Mouse (Mus musculus): ENCODE measurements at regions not wholly inside any gene's neighbourhood (a gene's known extent, or its start where the extent isn't known, plus 50 kb on each side); places are given as distances from the start of the nearest gene placed in this dataset.
"Not testable (repeated sequence)": the region's sequence is repeated elsewhere in the genome, so short reads cannot be mapped to it uniquely, and the experiment has no call there.

DNA sequence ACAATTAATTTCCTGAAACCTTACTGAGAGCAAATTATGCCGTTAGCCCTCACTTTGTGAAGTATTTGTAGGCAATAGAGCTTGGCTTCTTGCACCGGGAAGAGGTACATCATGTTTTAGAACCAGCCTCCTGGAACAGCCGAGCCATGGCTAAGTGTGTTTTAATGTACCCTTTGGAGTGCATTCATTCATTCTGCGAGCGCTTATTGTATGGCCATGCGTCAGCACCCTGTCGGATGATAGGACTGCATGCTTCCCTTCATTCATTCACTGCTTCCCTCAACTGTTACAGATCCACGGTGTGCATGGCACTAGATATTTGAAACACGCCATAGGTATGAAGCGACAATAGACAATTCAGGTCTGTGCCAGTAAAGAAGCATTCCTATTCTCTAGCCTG, 409.4 kb upstream of the Ercc4 start:
- no peak for DNase-seq (ENCODE audit: low read depth)

DNA sequence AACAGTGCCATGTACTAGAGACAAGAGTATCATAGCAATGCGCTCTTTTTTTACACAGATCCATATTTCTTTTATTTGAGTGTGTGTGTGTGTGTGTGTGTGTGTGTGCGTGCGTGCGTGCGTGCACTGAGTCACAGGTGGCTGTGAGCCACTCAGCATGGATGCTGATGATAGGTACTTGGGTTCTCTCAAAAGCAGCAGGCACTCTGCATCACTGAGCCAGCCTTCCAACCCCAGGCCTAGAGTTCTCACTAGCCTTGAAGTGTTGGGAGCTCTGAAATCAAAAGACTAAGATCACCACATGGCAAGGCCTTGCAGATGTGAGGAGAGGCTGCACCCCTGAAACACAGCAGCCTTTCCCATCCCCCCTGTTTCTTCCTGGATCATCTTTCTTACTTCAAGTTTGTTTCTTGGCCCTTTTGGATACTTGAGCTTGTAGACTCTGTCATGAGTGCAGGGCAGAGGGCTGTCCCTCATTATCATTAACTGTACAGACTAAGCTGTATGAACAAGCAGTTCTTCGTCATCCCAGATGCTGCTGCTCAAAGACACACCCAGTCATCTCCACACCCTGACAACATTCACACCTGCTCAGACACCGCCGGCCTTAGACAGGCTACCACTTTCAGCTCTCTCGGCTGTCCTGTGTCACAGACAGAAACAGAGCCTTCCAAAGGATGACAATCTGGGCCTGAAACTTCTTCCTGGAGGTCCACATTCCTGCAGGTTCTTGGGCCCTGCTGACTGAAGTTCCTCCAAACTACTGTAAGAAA, 405.5 kb upstream of the Ercc4 start:
- DNase-seq (ENCODE audit: low read depth), result no peak

DNA sequence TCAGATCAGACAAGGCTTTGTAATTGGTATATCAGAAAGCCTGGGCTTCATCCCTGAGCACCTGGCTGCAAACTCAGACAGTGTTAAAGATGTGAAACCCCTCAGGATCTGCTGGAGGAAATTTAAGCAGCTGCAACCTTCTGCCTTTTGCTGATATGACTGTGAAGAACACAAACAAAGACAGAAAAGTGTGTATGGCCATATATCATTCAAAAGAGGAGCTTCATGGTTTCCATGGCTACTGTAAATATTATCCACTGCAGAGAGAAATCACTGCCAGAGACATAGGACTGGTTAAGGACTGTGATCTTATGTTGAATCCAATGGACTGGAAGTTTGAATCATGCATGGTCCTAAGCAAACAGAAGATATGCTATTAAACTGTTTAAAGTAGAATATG, 402.6 kb upstream of the Ercc4 start:
- DNase-seq (ENCODE audit: low read depth), result no peak

DNA sequence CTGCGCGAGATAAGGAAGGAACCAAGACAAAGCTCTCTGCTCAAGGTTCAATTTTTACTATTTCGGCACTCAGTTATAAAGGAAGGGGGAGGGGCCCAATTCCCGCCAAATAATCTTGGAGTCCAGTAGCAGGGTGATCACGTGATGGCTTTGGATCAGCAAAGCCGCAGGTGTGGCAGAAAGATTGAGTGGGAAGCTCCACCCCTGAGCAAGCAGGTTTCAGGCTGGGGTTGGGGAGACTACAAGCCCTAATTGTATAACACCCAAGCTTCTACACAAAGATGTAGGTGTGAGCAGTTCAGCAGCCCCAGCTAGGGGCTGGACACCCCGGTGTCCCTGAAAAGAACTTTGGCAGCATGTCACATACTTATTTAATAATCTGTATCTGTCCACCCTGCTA, 388.1 kb upstream of the Ercc4 start:
- DNase-seq (ENCODE audit: low read depth), result not testable (repeated sequence)

DNA sequence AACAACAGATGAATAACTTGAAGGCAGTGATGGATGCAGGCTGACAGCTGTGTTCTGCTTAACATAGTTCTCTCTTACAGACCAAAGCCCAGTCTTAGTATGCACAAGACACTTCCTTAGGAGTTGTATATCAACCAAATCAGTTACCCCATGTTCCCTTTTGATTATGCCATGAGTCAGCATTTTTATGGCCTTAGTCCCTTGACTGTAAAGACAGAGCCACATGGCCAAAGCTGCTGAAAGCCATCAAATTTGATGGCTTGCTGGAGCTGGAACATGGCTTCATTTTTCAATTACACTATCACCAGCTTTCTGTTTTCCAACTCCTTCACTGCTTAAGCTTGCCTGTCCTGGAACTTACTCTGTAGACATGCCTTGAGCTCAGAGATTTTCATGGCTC, 383.4 kb upstream of the Ercc4 start:
- no peak for DNase-seq (ENCODE audit: low read depth)

DNA sequence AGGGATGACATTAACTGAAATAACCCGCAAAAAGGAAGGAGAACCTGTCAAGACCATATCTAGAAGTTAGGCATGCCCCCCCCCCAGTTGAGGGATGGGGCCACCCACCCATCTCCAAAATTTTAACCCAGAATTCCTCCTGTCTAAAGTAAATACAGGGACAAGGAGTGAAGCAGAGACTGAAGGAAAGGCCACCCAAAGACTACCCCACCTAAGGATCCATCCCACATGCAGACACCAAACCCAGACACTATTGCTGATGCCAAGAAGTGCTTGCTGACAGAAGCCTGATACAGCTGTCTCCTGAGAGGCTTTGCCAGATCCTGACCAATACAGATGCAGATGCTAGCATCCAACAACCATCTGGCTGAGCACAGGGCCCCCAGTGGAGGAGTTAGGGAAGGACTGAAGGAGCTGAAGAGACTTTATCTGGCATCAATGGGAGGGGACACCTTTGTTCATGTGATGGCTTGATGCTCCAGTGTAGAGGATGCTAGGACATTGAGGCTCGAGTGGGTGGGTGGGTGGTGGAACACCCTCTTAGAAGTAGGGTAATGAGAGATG, 379.2 kb upstream of the Ercc4 start:
- DNase-seq (ENCODE audit: low read depth), result not testable (repeated sequence)

DNA sequence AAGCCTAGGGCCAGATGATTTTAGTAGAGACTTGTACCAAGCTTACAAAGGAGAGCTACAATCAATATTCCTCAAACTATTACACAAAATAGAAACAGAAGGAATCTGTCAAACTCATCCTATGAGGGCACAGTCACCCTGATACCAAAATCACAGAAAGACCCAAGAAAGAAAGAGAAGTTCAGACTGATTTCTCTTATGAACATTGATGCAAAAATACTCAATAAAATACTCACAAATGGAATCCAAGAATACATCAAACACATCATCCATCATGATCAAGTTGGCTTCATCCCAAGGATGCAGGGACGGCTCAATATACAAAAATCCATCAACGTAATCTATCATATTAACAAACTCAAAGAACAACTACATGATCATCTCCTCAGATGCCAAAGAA, 377.9 kb upstream of the Ercc4 start:
- no peak for DNase-seq (ENCODE audit: low read depth)

DNA sequence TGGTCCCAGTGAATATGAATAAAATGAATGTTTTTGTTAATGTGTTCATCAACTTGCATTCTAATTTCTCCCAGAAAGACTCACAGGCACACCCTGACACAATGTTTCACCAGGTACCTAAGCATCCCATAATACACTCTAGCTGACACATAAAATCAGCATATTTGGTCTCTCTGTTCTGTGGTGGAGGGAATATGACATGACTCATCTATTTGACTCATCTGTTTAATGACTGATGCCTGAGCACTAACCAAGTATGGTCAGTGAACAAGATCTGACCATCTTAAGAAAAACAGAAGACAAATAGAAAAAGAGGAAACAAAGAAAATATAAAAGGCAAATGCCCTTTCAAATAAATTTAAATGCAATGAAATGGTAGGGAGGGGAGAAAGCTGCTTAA, 367.0 kb upstream of the Ercc4 start:
- no peak for DNase-seq (ENCODE audit: low read depth)

DNA sequence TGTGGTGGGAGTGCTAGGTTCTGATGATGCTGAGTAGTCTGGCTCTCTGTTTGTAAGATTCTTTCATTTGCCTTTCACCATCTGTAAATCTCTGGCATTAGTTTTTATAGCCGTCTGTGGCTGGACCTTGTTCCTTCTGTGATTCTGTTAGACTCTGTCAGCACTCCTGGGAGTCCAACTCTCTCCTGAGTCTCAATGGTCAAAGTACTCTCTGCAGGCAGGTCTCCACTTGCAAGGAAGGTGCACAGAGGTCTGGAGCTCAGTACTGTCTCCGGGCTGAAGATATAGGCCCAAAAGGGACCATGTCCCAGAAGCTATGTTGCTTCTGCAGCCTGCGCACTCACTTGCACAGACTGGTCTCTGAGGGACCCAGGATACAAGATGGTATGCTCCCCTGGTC, 356.3 kb upstream of the Ercc4 start:
- DNase-seq (ENCODE audit: low read depth), result no peak

DNA sequence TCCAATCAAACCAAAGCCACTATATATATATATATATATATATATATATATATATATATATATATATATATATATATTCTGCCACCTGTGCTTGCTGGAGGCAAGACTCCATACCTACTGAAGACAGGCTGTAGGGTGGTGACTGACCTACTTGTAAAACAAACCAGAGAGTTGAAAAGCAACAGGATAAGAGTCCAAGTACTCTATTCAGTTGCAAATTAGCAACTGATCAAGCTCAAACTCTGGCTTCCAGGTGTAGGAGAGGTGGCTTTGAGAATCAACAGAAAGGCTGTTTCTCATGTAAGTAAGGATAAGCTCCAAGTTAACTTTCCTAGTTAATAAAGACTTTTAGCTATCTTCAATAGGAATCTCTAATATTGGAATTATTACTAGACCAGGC, 355.1 kb upstream of the Ercc4 start:
- no peak for DNase-seq (ENCODE audit: low read depth)

DNA sequence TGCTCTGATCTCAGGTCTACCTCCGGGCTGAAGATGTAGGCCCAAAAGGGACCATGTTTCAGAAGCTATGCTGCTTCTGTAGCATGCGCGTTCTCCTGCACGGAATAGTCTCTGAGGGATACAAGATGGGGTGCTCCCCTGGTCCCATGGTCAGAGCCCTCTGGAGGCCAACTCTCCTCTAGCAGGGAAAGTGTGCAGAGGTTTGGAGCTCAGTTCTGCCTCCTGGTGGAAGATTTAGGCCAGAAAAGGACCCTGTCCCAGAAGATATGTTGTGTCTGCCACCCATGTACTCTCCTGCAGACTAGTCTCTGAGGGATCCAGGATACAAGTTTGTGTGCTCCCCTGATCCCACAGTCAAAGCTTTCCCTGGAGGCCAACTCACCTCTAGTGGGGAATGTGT, 350.9 kb upstream of the Ercc4 start:
- DNase-seq (ENCODE audit: low read depth), result no peak

DNA sequence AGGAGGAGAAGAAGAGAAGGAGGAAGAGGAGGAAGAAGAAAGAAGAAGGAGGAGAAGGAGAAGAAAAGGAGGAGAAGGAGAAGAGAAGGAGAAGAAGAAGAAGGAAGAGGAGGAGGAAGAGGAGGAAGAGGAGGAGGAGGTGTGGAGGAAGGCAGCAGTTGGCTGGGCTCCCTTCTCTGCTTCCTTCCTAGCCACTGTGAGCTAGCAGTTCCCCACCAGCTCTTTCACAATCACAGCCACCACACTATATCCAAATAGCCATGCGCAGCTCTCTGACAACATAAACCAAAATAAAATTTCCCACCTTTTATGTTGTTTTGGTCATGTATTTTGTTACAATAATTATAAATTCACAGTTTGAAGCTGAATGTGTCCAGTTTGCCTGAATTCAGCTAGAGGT, 345.3 kb upstream of the Ercc4 start:
- DNase-seq (ENCODE audit: low read depth), result no peak

DNA sequence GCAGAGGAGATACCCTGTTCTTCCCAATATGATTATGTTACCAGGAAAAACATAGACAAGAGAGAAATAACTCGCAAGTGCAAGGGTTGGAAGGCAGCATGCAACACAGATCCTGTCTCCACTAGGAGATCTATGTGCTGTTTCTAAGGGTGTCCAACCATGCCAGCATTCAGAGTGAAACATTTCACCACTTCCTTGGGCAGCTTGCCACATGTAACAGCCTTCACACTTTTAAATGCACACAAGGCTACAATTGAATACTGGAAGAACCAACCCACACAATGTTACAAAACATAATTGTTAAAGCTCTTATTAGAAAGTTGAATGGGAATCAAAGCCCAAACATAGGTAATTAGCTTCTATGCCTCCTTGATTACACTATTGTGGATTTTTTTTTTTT, 344.9 kb upstream of the Ercc4 start:
- DNase-seq (ENCODE audit: low read depth), result no peak

DNA sequence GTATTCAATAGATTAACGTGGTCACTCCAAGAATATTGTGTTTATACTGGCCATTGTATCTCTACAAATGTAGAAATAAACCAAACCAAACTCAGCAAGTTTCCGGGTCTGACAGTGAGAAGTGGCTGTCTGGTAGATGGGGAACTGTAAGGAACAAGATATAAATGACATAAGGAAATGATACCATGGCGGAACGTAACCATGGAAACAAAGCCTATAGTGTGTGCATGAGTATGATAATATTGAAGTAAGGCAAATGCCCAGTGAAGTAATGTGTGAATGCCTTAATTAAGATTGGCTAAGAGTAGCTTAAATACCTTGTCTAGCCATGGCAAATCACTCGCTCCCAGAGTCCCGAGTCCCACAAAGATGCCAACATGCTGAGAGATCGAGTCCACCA, 342.6 kb upstream of the Ercc4 start:
- DNase-seq (ENCODE audit: low read depth), result no peak

DNA sequence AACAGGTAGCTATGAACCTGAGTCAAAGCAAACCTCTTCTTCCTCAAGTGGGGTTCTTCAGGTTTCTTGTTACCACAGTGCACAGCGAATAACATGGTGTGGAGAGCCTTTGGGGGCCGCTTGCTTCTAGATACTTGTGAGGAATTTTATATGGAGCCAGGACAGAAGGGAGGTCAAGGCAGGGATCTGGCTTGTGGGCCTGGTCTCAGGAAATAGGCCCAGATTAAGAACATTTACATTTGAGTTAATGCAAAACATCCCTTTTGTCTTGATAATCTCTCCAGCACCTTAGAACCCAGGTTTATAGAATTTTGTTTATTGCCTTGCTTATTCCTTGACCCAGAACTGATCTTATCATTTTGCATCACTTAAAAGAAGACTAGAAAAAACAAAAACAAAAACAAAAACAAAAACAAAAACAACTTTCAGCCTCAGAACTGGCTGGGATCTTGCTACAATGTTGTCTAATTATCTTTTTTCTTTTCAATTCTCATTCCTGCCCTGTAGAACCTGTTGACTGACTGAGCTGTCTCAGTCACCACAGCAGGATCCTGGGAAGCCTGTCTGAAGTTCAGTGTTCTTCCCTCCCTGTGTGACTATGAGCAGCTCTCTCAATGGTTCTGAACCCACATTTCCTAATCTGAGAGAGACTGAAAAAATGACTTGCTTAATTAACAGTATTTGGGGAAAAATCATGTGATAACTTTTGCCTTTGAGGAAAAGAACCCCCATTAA, 341.2 kb upstream of the Ercc4 start:
- DNase-seq (ENCODE audit: low read depth), result no peak

DNA sequence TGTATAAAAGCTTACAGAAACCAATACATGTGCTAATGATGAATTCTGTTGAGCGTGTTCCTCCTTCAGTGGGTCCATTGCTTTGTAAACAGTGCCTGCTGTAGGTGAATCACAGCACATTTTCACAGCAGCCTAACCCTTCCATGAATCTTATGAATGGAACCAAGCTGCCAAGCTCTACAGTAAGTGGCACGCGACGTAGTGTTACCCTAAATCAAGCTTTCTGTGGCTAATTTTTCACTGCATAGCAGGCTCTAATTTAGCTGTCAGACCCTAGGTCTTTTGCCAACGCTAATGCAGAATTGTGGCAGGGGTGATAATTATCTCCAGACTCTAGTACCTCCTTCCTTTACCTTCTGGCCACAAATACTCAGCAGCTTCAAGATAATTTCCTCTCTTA, 339.0 kb upstream of the Ercc4 start:
- DNase-seq (ENCODE audit: low read depth), result no peak

DNA sequence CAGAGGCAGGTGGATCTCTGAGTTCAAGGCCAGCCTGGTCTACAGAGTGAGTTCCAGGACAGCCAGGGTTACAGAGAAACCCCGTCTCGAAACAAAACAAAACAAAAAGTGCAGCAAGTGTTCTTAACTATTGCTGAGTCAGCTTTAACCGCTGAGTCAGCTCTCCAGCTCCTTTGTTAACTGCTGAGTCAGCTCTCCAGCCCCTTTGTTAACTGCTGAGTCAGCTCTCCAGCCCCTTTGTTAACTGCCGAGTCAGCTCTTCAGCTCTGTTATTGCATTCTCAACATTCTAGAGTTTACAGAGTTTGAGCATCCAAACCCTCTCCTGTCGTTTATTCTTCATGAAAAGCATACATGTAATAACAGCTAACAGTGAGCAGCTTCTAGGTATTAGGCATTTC, 336.9 kb upstream of the Ercc4 start:
- DNase-seq (ENCODE audit: low read depth), result no peak

DNA sequence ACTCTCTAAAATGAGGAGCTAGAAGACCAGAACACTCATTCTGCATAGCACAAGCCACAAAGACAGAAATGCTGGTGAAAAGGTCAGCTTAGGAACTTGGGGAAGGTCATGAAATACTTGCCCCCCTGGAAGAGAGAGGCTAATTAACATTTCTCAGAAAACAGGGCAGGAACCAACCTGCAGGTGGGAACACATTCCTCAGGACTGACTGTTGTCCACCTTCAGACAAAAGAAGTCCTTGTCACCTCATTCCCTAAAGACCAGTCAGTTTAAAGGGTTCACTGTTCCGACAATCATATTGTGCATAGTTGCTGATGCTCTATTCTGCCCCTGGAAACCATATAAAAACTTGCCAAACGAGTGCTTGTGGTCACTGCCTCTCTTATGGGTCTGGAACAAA, 333.6 kb upstream of the Ercc4 start:
- no peak for DNase-seq (ENCODE audit: low read depth)

DNA sequence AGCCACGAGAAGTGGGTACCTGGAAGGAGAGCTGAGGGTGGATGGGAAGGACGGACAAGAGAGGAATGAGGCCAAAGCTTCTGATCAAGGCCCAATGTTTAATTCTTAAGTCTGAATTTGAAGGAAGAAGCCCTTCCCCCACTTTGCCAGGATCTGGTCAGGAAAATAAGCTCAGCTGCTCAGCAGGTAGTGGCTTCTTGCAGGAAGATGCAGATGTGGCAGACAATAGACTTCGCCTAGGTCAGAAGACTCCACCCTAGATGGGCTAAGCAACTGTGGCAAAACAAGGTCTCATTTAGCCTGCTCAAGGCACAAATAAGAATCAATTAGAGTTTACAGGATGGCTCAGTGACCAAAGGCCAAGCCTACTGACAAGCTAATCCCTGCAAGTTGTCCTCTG, 330.4 kb upstream of the Ercc4 start:
- DNase-seq (ENCODE audit: low read depth), result no peak

DNA sequence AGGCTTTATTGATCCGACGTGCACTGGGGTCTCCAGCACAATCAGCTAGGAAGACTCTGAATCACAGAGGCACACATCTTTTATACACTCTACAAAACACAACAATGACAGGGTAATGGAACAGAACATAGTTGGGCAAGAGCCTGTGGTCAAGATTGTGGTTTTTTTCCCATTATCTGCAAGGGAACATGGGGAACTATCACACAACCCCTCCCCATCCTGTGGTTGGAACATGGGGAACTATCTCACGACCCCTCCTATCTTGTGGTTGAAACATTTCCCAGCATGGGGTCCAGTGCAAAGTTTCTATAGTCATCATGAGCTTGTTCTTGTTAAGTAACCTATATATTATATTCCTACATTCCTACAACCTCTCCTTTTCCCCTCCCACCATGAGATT, 328.8 kb upstream of the Ercc4 start:
- DNase-seq (ENCODE audit: low read depth), result peak; percentile 39

DNA sequence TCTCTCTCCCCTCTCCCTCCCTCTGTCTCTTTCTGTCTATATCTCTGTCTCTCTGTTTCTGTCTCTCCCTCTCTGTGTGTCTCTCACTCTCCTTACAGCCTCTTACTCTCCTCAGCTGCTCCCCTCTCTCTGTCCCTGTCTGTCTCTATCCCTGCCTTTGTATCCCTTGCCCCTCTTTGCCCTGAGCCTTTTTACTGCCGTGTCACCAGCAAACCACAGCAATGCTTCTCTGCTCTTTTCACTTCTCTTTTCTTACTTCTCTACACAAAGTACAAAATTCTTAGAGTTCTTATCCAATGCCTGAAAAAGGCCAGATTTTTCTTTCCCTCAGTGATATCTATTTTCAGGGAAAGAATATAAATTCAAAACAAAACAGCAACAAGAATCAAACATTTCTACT, 323.7 kb upstream of the Ercc4 start:
- no peak for DNase-seq (ENCODE audit: low read depth)

DNA sequence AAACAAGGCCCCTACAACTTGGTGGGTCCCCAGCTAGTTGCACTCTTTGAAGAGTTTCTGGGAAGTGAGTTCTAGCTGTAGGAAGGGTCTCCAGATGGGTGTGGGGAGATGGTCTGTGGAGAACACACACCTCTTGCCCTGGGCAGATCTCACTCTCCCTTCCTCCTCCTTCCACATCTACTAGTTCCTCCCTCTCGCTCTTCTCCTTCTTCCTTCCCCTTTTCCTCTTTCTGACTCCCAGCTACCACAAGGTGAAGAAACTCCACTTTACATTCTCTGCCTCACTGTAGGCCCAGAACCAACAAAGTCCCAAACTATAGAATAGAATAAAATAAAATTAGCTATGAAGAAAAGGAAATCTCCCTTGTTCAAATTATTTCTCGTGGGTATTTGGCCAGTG, 311.0 kb upstream of the Ercc4 start:
- DNase-seq (ENCODE audit: low read depth), result no peak

DNA sequence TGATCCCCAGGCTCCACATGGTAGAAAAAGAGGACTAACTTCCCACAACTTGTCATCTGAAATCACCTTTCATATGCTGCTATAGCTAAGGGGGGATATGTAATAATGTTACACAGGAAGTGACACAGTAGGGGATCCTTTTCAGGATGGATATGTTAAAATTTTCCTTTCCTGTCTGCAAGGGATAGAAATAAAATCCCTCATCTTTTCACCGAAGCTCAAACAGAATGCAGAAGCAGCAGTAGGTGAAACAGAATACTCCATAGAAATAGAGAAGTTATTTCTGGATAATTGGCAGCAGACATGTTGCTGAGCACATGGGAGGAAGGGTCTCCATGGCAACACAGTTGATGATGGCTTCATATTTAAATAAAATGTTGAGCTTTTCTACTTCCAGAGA, 309.3 kb upstream of the Ercc4 start:
- no peak for DNase-seq (ENCODE audit: low read depth)

DNA sequence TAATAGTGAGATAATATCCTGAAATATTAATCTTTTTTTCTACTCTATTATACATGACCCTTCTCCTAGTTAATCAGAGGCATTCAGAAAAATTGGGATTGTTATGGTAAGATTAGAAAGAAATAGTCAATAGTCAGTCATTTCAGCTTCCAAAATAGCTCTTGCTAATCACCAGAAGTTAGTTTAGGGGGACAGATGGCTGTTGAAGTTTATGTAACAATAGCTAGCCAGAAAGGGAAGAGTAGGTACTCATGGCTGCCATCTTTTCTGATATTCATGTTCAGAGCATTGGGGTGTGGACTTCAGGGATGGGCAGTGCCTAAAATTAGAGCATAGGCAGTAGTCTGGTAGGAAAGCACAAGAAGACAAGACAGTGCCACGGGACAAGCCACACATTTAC, 306.8 kb upstream of the Ercc4 start:
- DNase-seq (ENCODE audit: low read depth), result no peak
